Mouse (Mus musculus) kidney, postnatal 4 days (tissue): ENCODE results near the gene Pycr1.

ENCODE experiments used
- DNase-seq, 2 experiments: peaks; one replicate each; pipeline ENCODE4 v3.0.0; 2021; ENCODE audit warnings: mixed read lengths in 2 of 2

Gene Pycr1

DNA sequence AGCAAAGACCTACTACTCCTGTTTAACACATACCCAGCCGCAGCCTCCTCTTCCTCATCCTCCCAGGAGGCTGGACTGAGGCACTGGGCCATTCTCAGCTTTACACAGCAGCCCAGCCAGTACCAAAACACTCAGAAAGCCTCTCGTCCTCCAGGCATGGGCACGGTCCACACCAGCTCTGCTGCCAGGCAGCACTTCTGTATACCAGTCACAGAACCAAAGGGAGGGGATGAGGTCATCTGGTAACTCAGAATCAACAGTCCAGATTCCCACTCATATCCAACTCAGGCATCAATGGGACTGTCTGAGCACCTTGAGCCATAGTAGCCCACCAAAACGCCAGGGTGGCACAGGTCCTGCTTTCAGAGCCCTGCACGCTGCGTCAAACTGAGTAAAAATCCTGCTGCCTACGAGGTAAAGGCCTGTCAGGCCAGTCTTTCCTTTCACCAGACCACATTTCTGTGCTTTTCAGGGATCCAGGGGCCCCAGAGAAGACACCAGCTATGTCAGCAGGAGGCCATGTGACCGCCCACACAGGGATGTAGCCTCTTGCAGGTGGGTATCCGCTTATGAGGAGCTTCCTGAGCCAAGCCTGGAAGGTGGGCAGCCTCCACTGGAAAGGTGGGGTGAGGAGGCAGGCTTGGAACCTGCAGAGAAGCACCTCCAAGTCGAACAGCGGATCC lies 16.6 kb downstream of the Pycr1 start:
- no peak for DNase-seq

DNA sequence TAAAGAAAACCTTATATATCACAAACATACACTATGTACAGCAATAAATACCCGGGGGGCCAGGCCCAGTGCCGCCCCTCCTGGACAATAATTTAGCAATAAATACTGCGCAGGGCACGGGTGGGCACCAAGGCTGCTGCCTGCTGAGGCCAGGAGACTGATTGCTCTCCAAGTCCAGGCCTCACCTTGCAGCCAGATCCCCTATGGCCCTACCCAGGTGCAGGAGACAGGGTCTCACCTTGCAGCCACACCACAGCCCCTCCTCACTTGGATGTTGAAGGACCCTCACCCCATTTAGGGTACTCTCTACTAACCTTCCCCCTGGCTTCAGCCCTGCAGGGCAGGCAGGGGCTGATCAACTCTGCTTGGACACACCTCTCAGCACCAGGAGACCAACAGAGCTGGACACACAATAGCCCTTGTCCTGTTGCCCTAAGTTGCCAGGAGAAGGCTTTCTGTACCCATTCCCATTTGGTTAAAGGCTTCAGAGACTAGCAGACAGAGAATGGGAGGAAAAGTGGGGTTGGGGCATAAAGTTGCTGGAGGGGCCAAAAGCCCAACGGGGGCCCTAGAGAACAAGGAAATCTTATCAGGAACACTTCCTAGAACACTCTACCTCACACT lies 18.3 kb downstream of the Pycr1 start, which contains the start of gene Sirt7:
Gene Sirt7, minus strand, starts transcription at position 89 of the 624 bp plus-strand sequence.
- DNase-seq = no peak

DNA sequence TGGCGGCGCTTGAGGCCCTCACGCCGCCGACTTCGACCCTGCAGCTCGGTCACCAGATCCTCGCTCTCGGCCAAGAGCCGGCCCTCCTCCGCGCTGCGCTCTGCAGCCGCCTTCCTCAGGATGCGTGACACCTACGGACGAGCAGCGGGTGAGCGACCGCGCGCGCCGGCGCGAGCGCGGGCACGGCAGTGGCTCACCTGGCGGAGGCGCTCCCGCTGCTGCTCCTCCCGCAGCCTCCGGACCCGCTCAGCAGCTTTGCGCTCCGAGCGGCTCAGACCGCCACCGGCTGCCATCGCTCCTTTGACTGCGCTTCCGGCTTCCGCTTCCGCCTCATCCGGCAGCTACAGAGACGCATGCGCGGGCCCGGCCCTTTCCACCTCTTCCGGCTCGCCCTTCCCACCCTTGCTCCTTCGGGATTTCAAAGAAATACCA lies 18.9 kb downstream of the Pycr1 start:
- DNase-seq = peak; percentile 90 to 94

DNA sequence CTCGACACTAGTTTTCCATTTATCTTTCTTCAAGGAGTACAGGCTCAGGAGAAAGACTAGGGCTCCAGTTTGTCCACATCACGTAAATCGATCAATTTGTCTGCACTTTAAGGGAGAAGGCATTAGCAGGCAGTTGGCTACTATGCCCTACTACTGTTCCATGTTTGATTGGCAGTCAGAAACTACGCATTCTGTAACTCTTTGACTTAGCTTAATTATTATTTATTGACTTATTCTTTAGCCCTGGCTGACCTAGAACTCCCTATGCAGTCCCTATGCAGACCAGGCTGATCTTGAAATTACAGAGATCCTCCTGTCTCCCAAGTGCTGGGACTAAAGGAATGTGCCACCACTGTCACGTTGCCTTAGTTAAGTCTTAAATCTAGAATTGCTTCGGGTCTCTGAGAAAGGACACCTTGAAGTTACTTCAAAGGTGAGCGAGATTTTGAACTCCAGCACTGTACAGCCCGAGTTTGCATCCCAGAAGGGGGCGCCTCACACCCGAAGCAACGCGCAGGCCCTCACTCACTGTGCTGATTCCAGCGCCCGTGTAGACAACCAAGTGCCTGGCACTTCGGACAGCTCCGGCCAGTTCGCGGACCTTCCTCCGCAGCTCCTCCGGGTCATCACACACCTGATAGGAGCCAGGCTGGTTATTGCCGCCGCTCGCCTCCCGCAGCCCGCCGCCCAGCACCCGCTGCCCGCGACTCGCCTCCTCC lies 19.4 kb downstream of the Pycr1 start:
- peak; percentile 82 to 89 for DNase-seq

DNA sequence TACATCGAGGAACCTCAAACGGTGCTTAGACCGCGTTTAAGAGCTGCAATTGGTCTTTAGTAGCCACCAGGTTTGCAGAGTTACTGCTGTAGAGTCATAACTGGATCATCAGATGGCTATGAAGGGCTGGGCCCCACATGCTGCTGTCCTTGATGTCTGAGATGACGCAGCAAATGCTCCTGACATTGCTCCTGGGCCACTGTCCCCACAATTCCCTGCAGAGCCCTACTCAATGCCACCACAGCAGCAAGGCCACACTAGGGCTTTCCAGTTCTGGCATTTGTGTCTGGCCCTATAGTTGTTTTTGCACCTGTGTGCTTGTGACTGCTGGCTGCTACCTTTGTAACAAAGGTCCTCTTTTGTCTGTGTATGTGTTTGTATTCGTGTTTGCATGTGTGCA lies 20.8 kb downstream of the Pycr1 start:
- DNase-seq = no peak

DNA sequence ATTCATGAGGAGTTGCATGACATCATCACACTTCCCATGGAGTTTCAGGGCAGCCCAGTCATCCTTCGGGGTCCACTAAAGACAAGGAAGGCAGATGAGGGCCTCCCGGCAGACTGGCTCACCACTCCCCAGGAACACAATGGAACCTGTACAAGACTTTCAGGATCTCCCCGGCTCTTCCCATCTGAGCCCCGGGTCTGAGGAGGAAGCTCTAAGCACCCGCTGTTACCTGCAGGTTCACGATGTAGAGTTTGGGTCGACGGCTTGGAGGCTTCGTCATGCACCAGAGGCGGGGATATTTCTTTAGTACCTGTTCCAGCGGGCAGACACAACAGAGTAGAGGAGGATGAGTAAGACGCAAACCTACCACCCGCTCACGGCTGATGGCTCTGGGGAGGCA lies 23.4 kb downstream of the Pycr1 start:
- no peak for DNase-seq

DNA sequence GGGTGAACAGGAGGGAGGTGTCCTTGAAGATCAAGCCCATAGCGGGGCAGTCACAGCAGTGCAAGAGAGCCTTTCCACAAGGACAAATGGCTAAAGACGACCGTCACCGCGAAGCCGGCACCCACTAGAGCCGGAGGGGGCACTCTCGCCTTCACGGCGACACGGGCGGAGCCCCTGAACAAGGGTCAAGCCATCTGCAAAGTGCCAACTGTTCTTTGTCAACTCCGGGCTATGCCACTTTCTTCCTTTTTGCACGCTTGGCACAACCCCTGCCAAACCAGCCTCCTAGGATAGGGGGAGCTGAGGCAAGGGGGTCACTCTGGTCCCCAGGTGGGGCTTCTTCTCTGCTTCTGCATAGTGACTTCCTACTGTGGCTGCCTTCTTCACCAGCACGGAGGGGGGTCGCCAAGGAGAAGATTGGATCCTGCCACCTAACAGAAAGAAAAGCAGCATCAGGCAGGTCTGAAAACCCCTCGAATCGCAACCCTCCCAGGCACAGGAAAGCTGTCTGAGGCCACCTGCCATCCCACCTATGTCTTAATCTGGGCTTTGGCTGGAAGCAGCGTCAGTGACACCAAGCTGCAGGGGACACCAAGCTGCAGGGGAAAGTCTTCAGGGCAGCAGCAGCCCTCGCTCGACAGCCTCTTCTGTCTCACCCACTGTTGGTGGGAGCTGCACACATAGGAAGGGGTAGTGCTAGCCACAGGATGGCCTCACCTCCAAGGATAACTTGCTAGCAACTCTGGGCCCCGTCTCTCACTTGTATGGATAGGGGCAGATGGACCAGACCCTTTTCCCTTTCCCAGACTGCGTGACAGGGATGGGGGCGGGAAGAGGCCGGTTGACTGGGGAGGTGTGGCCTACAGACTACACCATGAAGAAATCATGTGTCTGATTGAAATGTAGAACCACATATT lies 24.7 kb downstream of the Pycr1 start:
- no peak for DNase-seq

DNA sequence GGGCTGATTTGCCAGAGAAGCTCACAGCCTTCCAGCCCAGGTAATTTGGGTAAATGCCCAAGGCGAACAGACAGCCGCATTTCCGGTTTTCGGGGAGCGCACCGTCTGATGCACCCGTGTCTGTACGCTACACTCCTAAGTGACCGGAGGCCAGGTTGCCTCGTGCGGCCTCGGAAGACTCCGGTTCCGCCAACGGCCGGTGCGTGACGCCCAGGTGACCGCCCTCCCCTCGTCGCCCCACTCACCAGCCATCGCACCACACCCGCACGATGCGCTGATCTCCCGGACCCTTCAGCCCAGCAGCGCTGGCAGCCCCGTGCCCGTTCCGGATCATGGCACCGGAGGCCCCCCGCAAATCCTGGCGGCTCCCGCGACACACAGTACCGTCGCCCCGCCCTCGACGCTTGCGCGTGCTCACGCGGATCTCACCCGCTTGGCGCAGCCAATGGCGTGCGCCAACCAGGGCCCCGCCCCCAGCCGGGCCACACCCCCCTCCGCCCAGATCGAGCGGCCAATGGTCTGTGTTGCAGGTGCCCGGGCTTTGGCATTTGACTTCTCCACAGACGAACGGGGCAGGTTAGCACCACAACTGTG lies 26.0 kb downstream of the Pycr1 start, which contains the start of gene Pcyt2:
Gene Pcyt2, minus strand, starts transcription at position 418 of the 594 bp plus-strand sequence.
- DNase-seq = peak; percentile 94 to 96

DNA sequence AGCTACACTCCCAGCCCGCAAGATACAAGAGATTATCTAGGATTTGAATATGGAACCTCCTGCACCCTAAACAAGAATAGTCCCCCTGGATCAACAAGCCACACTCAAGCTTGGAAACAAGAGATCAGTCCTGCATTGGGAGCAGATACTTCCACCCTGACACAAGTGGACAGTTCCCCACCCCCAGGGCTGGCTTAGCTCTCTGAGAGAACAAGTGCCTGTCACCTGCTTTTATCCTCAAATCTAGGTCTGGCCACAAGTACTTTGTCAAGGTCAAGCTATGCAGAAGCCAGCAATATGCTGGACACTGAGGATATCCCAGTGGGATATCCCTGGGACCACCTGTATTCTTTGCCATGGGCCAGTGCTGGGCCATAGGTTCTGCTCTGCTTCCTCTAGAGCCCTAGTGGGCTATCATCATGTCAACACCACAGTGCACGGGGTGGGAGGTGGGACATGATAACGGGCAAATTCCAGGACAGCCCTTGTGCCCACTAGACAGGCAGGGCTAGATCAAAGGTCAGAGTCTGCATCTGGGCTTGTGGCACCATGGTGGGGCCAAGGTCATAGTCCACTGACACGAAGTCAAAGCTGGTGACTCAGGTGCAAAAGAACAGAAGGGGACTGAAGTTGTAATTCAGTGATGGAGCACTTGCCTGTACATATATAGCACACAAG lies 26.8 kb downstream of the Pycr1 start:
- DNase-seq = peak in 1 of 2 experiments; percentile 37

DNA sequence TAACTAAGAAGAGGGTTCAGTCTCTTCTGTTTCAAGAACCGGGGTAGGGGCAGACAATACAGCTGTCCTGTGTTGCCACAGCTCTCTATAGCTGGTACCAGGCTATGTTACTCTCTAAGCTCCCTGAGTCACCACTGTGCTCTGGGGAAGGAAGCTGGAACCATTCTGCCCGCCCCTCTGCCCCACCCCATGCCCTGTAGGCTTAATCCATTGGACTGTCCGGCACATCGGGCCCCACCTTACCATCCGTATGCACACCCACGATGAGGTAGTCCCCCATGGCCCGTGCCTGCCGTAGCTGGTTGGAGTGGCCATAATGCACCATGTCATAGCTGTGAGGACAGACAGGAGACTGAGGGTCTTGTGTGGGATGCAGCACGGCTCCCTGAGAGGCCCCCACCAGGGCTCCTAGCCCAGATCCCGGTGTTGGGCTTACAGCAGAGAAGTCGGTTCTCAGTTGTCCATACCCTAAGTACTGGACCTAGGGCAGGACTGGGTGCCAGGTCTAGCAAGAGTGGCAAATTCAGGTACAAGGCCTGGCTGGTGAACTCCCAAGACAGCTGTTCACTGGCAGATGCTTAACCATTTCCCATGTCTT lies 27.9 kb downstream of the Pycr1 start:
- no peak for DNase-seq

DNA sequence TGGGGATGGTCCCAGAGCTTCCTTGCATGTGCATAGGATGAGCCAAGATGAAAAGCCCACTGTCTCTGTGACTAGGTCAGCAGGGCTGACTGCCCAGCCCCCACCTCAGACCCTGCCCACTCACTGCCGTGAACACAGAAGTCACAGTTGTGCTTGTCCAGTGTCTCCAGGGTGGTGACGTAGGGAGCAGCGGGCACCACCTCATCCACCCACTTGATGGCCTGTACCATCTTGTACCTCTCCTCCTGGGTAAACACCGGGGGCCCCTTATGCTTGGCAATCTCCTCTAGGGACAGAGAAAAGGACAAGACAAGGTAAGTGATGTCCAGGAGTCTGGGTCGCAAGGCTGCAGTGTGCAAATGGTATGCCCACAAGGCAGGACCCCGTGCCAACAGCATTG lies 28.4 kb downstream of the Pycr1 start:
- no peak for DNase-seq

DNA sequence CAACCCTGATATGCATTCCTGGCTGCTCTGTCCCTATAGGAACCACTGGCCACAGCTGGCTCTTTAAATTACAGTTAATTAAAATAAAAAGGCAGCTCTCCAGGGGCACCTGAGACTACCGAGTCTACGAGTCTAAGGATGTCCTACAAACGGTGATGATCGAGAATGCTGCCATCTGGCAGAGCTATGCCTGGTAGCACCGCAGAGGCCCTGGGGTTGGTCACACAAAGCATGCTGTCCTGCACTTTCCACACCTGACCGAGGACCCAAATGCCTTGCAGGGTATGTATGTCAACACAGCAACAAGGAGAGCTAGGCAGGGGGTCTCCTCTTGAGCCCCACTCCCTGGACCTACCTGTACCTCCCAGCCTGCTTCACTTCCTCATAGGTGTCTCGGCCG lies 29.6 kb downstream of the Pycr1 start:
- no peak for DNase-seq

DNA sequence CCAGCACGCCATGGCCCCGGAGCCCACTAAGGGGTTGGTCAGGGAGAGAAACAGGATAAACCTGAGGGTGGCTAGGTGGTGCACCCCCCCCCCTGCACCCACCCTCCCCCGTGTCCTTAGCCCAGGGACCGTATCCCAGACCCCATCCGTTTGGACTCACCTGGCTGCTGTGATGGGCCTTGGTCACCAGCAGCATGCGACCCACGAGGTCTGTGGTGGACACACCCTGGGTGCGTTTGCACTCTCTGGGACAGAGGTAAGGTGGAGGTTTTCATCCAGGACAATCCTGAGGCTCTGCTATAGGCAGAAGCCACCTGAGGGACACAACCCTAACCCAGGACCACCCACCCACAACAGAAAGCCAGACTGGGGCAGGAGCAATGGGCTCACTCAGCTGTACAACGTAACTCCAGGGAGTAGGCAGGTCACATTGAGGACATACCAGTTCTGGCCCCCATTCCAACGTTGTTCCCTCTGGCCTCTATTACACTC lies 30.0 kb downstream of the Pycr1 start:
- no peak for DNase-seq

DNA sequence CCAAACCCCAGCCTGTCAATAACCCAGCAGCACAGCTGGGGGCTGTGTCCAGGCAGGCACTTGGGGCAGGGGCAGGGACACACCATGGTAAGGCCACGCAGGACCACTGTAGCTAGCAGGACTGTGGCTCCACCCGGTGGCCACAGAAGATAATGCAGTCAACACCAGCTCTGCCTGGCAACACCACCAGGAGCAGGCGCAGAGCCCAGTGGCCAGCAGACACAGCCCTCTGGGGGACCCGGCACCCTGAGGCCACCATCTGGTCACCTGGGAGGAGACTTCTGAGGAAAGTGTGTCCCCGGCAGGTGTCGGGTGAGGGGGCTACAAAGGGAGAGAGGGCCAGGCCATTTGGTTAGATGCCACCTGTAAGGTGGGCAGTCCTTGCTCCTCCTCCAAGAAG lies 30.8 kb downstream of the Pycr1 start:
- peak; percentile 86 to 89 for DNase-seq

DNA sequence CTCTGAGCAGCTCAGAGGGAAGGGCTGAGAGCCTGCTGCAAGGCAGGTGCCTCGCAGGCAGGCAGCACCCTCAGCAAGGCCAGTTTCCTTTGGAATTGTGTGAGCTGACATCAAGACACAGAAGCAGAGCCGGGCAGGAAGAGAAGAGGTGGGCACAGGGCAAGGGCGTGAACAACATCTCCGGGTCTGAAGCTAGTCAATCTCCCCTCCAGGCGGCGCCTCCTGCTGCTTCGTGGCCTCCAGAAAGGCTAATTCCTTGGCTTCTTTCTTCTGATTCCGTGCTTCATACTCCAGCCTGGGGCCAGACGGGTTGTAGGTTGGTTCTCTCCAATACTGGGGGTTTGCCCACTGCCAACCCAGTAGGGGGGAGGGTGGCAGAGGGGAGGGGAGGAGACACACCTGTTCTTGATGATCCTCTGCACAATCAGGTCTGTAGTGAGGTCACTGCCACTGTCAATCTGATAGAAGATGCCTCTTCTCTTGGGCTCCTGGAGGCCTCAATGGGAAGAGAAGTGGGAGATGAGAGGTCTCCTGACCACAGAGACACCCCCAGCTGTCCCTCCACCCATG lies 33.0 kb downstream of the Pycr1 start:
- no peak for DNase-seq

DNA sequence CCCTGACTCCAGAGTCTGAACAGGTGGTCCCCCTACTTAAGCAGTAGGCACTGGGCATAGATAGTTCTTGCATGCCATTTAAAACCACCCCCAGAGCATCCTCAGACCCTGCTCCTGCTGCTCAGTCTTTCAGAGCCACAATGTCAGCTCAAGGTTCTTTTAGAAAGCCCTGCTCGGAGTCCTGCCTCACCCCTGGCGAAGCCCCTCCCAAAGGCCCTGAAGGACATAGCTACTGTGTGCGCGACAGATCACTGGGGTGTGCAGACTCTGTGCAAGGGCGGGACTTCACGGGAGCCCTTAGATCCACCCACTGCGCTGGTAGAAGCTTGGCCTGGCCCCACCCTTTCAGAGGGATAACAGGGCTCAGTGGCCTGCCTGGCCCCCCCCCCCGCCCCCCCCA lies 34.3 kb downstream of the Pycr1 start:
- peak; percentile 56 to 64 for DNase-seq

DNA sequence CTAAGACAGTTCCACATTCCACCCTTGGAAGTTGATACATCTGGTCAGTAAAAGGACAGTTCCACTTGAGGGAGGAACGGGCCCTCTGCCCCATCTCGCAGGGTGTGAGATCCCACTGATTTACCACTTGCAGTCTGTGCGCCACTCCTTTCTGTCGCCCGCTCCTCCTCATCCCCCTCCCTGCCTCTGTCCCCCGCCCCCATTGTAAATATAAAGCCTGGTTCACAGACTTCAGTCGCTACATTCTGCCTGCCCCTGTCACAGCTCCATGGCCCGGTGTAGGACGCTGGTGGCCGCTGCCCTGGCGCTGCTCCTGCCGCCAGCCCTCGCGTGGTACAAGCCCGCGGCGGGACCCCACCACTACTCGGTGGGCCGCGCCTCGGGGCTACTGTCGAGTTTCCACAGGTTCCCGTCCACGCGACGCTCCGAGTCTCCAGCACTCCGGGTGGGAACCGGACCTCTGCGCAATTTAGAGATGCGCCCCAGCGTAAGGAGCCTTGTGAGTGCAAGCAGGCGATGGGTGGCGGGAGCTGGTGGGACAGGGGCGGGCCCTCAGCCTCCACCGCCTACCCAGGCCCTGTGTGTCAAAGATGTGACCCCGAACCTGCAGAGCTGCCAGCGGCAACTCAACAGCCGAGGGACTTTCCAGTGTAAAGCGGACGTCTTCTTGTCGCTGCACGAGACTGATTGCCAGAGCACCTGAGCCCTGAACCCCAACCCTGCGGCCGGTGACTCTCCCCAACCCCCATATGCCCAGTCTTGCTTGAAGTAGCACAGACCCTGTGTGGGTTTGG lies 35.1 kb downstream of the Pycr1 start, which contains the start of gene Npb:
Gene Npb, plus strand, starts transcription at position 237 of the 794 bp plus-strand sequence.
- peak in 1 of 2 experiments; percentile 45 for DNase-seq

DNA sequence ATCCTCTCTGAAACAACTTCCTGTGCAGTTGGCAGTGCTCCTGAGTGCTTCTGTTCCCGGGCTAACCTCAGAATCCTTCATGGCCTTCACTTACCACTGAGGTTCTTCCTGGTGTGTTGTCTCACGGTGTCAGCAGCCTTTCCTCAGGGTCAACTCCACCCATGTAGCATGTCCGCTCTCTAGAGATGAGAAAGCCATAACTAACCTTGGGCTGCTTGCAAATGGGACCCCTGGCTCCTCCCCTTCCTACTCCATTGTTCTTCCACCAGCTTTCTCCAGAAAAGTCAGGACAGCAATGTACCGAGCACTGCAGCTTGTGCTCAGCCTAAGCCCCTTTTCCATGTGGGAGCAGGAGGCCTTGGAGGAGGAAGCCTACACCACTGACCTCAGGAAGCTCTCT lies 36.8 kb downstream of the Pycr1 start:
- DNase-seq = no peak

DNA sequence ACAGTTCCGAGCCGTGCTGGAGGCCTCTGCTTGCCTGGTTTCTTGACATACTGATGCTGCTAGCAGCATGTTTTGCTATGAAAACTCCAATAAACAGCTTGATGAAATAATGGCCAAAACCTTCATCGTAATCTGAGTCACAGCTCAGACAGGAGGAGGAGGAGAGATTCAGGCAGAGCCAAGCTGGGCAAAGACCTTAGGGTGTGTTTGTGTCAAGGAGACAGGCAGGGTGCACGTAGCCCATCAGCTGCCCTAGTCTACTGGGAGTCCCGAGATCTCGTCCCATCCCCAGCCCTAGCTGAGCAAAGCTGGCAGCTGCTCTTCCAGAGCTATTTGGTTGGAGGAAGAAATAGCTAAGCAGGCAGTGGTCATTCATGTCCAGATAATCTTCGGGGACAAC lies 37.9 kb downstream of the Pycr1 start:
- DNase-seq = no peak

DNA sequence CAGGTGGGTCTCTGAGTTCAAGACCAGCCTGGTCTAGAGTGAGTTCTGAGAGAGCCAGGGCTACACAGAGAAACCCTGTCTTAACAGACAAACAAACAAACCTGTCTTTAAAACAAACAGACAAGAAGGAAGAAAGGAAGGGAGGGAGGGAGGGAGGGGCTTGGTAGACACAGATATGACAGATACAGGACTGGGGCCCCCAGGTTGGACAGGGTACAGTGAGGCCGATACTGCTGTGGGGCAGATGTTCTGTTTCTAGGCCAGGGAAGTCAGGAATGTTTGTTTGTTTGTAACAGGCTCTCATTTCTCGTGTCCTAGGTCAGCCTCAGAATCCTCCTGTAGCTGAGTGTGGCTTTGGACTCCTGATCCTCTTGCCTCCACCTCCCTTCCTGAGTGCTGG lies 40.0 kb downstream of the Pycr1 start:
- DNase-seq = no peak
